Mouse (Mus musculus): ENCODE data around the gene Rai14. TPM values are rescaled to one million over a fixed set of nuclear protein-coding genes. Genes with fewer than 3 reads are reported as not detected.

Rai14 gene
- polyA plus RNA-seq, 2 experiments from 2014 or later, result 0.99 to 1.5 TPM

DNA sequence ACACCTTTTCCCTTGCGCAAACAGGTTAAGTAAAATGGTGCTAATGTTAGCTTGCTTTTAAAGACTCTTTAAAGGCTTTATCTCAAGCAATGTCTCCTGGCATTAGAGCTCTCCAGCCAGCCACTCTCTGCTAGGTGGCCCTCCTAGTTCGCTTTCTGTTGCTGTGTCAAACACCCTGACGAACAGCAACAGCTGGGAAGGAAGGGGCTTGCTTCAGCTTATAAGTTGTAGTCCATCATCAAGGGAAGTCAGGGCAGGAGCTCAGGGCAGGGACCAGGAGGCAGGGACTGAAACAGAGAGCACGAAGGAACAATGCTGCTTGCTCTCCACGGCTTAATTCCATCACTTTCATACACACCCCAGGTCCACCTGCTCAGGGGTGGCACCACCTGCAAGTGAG is 68.1 kb downstream of the Rai14 start:
- ATAC-seq, result no peak

DNA sequence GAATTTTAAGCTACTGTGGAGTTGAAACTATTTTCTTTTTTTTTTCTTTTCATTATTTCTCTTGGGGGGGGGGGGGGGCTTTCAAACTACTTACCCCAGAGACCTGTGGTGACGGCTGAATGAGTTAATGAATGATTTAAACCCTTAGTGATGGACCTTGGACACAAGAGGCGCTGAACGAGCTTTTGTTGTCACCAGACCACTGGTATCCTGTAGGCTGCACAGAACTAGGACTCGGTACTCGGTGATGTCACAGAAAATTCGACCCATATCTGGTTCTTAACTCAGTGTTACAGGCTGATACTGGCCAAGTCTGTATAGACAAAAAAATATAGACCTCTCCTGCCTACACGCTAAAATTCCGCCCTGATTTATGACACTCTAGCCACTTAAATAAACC is 69.3 kb downstream of the Rai14 start:
- ATAC-seq, result no peak

DNA sequence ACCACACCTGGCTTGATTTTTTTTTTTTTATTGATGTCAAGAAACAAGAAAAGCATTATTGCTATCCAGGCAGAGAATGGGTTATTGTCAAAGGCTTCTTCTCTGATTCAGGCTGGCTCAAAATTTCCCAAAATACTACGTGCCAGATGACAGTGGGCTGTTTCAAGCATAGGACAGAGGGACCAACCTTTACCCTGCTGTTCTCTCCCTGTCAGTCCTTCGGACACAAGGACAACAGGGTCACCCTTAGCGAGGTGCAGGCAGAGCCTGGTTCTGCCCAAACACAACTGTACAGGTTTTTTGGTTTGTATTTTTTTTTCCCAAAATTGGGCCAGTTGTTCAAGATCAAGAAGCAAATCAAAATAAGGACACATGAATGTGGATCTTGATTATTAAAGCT is 70.6 kb downstream of the Rai14 start:
- ATAC-seq, result no peak

DNA sequence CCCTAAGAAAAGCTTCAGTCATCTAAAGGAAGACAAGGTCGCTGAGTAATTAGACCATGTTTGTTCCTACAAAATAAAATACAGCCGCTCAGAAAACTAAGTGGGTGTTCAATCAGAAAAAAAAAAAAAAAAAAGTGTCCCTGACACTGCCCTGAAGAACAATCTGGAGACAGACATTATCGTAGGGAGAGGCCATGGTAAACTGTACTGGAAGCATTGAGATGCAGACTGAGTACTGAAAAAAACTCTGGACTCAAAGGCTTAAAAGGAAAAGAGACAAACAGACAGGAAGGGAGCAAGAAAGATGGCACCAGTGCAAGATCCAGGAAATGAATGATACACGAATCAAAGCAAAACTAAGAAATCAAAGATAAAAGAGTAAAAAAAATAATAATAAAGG is 71.2 kb downstream of the Rai14 start:
- no peak for ATAC-seq

DNA sequence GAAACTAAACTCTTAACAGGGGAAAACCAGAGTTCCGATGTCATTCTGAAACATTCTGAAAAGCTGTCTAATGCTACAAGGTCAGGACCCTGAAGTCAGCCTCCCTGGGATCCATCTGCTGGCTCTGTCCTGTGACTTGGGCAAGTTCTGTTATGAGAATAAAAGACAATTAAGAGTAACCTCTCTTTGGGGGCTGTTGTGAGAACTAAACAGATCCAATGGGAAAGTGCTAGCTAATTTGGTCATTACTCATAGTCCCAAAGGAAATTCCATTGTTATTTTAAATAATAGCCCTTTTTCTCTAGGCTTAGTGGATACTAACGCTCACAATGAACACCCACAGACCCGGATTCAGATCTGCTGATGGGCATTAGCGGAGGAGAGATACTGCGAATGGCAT is 72.0 kb downstream of the Rai14 start:
- no peak for ATAC-seq

DNA sequence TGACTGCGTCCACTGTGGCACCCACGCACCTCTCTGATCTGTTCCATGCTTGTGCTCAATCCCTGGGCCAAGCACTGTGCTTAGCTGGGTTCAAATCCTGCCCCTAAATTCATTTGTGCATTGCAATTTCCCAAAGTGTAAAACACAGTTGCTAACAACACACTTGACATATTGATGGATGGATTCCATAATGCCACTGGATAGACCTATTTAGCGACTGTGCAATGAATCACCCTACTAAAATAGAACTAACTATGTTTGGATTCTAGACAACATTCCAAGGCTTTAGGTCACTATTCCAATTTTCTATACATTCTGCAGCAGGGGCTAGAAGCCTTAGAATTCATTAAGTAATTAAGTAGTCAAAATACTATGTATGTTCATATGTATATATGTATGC is 73.7 kb downstream of the Rai14 start:
- no peak for ATAC-seq

DNA sequence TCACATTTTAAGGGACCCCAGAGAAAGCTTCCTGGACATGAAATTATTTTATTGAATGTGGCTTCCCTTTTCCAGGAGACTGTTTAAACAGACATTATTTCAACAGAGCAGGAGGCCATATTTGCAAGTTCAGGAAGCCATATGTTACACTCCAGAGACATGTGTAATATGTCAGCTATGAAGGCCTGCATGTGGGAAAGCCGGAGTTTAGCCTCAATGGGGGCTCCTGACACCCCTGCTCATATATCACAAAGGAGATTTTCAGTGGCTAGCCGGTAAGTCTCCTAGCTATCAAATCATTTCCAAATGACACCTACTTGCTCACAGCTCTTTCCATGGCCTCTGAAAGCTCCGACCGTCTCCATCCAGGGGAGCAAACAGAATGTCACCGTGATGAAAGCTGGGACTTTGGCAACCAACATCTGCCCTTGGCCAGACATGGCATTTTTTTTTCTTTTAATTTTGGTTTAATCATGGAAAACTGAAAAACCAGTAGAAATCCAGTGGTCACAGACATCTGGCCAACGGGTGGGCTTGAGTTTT is 77.1 kb downstream of the Rai14 start:
- no peak for ATAC-seq

DNA sequence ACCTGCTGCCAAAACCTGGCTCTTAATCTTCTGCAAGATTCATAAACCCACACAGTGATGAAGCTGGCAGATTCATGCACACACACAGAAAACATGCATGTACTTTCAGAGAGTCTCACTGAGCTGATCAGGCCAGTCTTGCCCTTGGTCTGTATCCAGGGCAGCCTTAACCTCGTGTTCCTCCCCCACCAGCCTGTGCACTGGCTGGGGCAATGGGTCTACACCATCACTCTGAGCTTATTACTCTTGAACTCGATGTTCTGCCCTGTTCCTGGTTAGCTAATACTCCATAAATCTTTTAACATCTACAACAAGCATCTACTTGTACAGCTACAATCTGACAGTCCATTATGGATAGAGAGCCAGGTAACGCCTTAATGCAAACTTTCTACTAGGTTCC is 77.6 kb downstream of the Rai14 start:
- ATAC-seq, result no peak

GRCm38 (mm10) chr15:10635121-10635520 is 79.3 kb downstream of the Rai14 start:
- ATAC-seq, result no peak

DNA sequence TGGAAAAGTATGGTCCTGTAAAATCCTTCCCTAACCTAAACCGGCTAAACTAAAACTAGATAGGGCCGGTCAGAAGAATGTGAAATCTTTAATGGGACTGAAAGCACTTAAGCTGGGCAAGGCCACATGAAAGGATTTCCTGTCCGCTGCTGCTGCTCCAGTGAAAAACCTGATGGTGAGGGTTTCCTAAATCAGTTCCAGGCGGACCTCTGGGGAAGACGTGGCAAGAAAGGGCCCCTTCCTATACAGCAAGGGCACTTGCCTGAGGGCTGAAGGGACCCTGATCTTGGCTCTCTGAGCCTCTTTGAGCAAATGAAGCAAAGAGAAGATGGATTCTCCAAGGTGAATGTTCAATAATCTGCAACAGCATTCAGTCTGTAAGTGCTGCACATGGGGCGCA is 80.2 kb downstream of the Rai14 start:
- ATAC-seq, result no peak

- ATAC-seq, result no peak
These were observed 81.0 kb downstream of the Rai14 start for GRCm38 (mm10) chr15:10633381-10633780.

DNA sequence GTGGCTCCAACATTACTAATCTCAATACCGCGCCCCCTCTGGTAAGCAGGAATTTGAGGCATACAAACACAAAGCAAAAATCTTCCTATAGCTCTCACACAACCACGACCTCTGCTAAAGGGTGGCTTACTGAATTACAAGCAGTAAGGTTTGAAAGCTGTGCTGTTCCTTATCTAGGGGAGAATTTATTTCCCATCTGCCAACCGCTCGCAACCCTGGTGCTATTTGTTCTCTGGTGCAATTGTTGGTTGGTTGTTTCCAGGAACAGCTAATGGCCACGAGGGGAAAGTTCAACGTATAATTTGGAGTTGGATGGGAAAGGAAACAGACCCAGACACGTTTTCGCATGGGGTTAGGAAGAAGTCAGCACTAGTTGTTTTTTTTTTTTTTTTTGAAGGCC is 81.8 kb downstream of the Rai14 start:
- no peak for ATAC-seq

DNA sequence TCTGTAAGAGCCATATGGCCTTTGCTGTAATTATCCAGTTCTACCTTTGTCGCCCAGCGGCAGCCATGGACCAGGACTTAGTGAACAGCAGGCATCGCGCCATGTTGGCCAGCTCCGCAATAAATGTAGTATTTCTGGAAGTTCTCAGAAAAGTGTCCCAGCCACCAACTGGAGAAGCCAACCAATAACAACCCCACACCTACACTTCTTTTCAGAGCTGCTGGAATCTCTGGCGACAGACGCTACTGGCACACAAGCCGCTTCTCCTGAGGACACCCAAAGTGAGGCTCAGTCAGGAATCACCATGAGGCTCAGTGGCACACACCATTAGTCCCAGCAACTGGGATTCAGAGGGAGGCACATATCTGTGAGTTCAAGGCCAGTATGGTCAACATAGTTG is 82.4 kb downstream of the Rai14 start:
- ATAC-seq, result no peak

GRCm38 (mm10) chr15:10631541-10631940 is 82.9 kb downstream of the Rai14 start:
- no peak for ATAC-seq

DNA sequence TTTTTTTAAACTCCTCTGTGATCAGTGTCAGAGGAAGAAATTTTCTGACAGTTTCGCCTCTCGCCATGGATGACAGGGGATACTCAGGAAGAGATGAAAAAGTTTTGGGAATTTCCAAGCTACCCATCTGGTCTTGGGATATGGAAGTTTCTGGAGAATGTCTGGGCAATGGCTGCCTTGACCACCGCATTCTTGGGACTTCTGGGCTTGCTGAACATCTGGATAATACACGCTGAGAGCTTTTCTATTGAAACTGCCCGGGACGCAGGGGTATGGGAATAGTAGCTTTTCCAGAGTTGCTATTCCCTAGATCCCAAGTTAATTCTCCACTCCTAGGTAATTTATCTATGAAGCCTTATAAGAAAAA is 85.5 kb downstream of the Rai14 start:
- ATAC-seq, result no peak

- no peak for ATAC-seq
These were observed 86.1 kb downstream of the Rai14 start for GRCm38 (mm10) chr15:10628131-10628979.

DNA sequence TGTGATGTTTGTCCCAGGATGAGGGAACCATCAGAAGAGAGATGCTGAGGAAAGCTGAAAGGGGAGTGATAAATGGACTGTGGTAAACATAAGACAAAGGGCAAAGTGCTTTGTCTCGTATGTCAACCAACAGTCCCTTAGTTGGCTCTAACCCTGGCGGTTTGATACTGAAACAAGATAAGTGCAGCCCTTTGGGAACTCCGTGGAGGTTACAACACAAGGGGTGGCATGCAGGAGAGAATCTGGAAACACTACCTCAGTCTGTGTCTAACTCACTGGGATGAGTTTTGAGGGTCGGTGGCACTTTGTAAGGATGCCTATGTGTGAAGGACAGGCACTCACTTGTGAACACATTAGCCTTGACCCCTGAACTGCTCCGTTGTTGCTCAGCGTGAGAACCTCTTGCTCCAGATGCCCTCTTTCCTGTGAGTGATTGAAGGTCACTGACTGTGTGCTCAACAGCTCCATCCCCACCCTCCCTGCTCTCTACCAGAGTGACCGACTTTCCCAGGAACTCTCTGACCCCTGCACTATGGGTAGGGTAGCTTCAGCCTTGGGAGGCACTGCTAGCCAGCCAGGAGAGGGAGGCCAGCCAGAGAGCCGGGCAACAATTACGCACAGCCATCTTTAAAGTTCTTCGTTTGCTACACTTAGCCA is 90.7 kb downstream of the Rai14 start:
- ATAC-seq, result no peak

GRCm38 (mm10) chr15:10621194-10621593 is 93.2 kb downstream of the Rai14 start:
- ATAC-seq, result no peak

DNA sequence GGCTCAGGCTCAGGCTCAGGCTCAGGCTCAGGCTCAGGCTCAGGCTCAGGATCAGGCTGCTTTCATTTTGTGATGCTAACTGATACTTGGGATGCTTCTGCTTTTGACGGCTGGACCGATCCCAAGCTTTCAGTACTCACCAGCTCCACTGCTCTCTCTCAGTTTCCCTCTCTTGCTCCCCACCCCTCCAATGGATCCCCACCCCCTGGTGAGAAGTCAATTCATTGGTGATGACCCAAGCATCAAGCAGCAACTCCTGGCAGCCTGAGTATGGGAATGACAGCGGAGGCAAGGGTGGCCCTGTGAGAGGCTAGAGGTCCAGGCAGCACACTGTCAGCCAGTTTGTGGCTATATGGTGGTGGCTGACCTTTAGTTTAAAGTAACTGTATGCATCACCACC is 94.7 kb downstream of the Rai14 start:
- no peak for ATAC-seq

GRCm38 (mm10) chr15:10618276-10618675 is 96.1 kb downstream of the Rai14 start:
- no peak for ATAC-seq

GRCm38 (mm10) chr15:10616001-10616400 is 98.4 kb downstream of the Rai14 start:
- ATAC-seq, result no peak

DNA sequence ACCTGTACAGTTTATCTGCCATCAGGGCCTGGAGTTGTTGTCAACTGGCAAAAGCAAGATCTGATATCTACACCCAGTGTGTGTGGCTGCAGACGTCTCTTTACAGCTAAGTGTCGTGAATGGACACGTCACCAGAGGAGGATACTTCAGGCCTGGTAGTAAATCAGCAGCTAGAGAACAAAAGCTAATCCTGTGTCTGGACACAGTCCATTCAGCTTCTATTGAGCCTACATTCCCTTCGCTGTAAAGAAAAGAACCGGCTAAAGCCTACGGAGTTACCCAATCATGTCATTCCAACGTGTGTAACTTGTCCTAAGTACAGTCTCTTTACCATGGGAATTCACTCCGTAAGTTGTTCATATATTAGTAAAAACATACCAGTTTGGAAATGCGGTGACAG is 103.4 kb downstream of the Rai14 start:
- no peak for ATAC-seq

GRCm38 (mm10) chr15:10609107-10609506 is 105.3 kb downstream of the Rai14 start:
- no peak for ATAC-seq

DNA sequence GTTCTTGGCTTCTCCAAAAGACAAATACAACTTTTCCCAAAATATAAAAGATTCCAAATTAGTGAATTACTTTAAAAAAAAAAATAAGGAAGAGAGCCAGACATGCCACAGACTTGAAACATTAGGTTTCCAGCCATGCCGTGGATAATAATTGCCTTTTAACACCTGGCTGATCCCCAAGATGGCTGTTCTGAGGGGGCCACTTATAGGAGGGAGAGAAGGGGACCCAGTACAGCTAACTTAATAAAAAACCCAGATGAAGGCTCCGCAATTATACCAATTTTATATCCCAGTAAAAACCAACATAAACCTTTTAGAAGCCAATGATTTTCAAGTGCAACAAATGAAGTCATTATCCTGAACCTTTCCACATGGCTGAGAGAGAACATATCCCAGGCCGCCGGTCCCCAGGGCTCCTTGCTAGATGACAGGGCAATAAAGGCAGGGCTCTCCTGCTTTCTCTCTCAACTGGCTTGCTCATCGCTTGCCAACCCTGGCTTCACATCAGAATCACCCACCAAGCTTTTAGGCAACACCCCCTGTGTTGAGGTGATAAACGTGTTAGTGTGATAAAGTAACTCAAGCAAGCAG is 105.8 kb downstream of the Rai14 start:
- ATAC-seq, result no peak
